Mouse (Mus musculus) liver, embryonic 11.5 days (tissue): ENCODE data around the gene Ctsw. TPM values are rescaled to one million over a fixed set of nuclear protein-coding genes. Genes with fewer than 3 reads are reported as not detected.

Experiments
- ATAC-seq: fragments of 200-750 bp; cut with Nextera tagmentation; replicated peaks from 2 replicates; pipeline ENCODE4 v1.8.0; 2017; ENCODE audit warnings: moderate number of reproducible peaks, mild to moderate bottlenecking, moderate TSS enrichment, moderate library complexity; ENCODE audit not compliant: low FRiP score
- DNase-seq: peaks from one replicate; pipeline ENCODE4 v3.0.0-alpha.2; 2017; ENCODE audit warnings: low spot score
- H3K27ac ChIP-seq: fragments of 300-500 bp; sonication (generic); 2 replicates; pipeline ENCODE4 v1.5.1; 2014; ENCODE audit warnings: mild to moderate bottlenecking, low read depth, low read length, control low read depth
- H3K27me3 ChIP-seq: fragments of 300-500 bp; sonication (generic); replicated peaks from 2 replicates; pipeline ENCODE4 v1.6.1; 2014; ENCODE audit warnings: low read length, mixed read lengths; ENCODE audit not compliant: control insufficient read depth, insufficient read depth
- H3K36me3 ChIP-seq: fragments of 300-500 bp; sonication (generic); 2 replicates; pipeline ENCODE4 v1.6.1; 2014; ENCODE audit warnings: mild to moderate bottlenecking, low read length, moderate library complexity, mixed read lengths; ENCODE audit not compliant: control insufficient read depth, insufficient read depth
- H3K4me1 ChIP-seq: fragments of 300-500 bp; sonication (generic); replicated peaks from 2 replicates; pipeline ENCODE4 v1.6.1; 2014; ENCODE audit warnings: low read length, mixed read lengths; ENCODE audit not compliant: control insufficient read depth, insufficient read depth
- H3K4me2 ChIP-seq: fragments of 300-500 bp; sonication (generic); 2 replicates; pipeline ENCODE4 v1.6.1; 2014; ENCODE audit warnings: mild to moderate bottlenecking, control low read depth, moderate library complexity
- H3K4me3 ChIP-seq: fragments of 300-500 bp; sonication (generic); 2 replicates; pipeline ENCODE4 v1.5.1; 2014; ENCODE audit warnings: low read depth, low read length, control low read depth
- H3K9ac ChIP-seq: fragments of 300-500 bp; sonication (generic); 2 replicates; pipeline ENCODE4 v1.6.1; 2014; ENCODE audit warnings: low read depth, low read length, control low read depth
- H3K9me3 ChIP-seq: fragments of 300-500 bp; sonication (generic); 2 replicates; pipeline ENCODE4 v1.6.1; 2016; ENCODE audit warnings: low read length, inconsistent platforms, mixed read lengths; ENCODE audit not compliant: control insufficient read depth
- WGBS: fragments of 180-500 bp; shearing (Covaris S2); extraction: QIAGEN DNeasy Blood & Tissue Kit; methylation state at CpG from one replicate; pipeline ENCODE4 v1.1.7; 2014; 5-methylcytosine and 5-hydroxymethylcytosine counted together
- polyA plus RNA-seq: library from polyadenylated mRNA; unstranded; fragments of >200 nt; fragmentation: Nextera tagmentation; extraction: Ambion mirVana; gene quantifications from 2 replicates; pipeline ENCODE4 v1.2.1, GENCODE M21; 2014

The Ctsw gene
- polyA plus RNA-seq, 1 experiment from 2014 or later: 0.52 TPM

DNA sequence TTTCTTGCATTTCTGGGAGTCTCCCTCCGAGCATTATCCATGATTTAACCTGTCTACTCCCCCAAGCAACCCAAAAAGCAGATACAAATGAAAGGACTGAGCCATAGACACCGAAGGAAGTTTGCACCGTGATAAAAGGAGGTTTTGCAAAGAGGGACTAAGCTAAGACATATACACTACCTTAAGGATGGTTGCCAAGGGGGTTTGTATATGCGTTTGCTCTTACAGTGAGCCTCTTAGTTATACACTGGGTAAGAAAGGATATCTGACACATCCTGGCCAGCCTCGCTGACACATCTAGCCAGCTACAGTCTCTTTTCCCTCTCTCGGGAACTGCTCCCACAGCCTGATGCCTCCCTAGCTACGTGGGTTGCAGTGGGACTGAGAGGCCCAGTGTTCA, 34.4 kb downstream of the Ctsw start:
- Histone ChIP-seq H3K4me2 (peak overlapping the region; percentile 91), H3K4me1 (peaks cover 13% of the 10 kb centered on the region), H3K9me3 (no peaks in the 10 kb centered on the region), H3K4me3 (no peak overlapping the region), H3K27ac (peak overlapping the region; percentile 68), H3K27me3 (no peaks in the 10 kb centered on the region), H3K36me3 (no peaks in the 10 kb centered on the region), H3K9ac (peak overlapping the region; percentile 73)
- WGBS: 52% methylated on average over 7 of the region's 7 CpGs
- DNase-seq: no peak
- ATAC-seq: no peak

GRCm38 (mm10) chr19:5432992-5433852, 35.1 kb downstream of the Ctsw start:
- peak overlapping the region; percentile 50 for H3K4me3 ChIP-seq
- H3K4me2 ChIP-seq: peak overlapping the region; percentile 91
- H3K9me3 ChIP-seq: no peaks in the 10 kb centered on the region
- WGBS: 5% methylated on average over 16 of the region's 16 CpGs
- DNase-seq: peak; percentile 68
- H3K27ac ChIP-seq: peak overlapping the region; percentile 68
- H3K27me3 ChIP-seq: no peaks in the 10 kb centered on the region
- H3K4me1 ChIP-seq: peaks cover 13% of the 10 kb centered on the region
- peak overlapping the region; percentile 73 for H3K9ac ChIP-seq
- ATAC-seq: peak; percentile 69
- no peaks in the 10 kb centered on the region for H3K36me3 ChIP-seq

- peaks cover under 1% of the 10 kb centered on the region; the same call in 1 of the 2 replicates for H3K36me3 ChIP-seq
- H3K9ac ChIP-seq: no peak overlapping the region
- no peak overlapping the region for H3K4me3 ChIP-seq
- ATAC-seq: no peak
- H3K4me2 ChIP-seq: no peak overlapping the region
- H3K27me3 ChIP-seq: no peaks in the 10 kb centered on the region
- no peak for DNase-seq
- no peak overlapping the region for H3K27ac ChIP-seq
- peaks cover 13% of the 10 kb centered on the region for H3K4me1 ChIP-seq
- 78% methylated on average over 4 of the region's 4 CpGs for WGBS
- no peaks in the 10 kb centered on the region for H3K9me3 ChIP-seq
Measured at GRCm38 (mm10) chr19:5431911-5432464, 36.3 kb downstream of the Ctsw start.

GRCm38 (mm10) chr19:5430408-5430807, 37.9 kb downstream of the Ctsw start:
- Histone ChIP-seq H3K4me3 (no peak overlapping the region), H3K27me3 (no peaks in the 10 kb centered on the region), H3K9me3 (no peaks in the 10 kb centered on the region), H3K27ac (no peak overlapping the region), H3K4me1 (peaks cover 24% of the 10 kb centered on the region), H3K9ac (no peak overlapping the region), H3K36me3 (peaks cover 10% of the 10 kb centered on the region; the same call in 1 of the 2 replicates), H3K4me2 (no peak overlapping the region)
- ATAC-seq: no peak
- no peak for DNase-seq
- 91% methylated on average over 1 of the region's 1 CpGs for WGBS

GRCm38 (mm10) chr19:5429806-5430205, 38.5 kb downstream of the Ctsw start:
- ATAC-seq (no peak), DNase-seq (no peak)
- Histone ChIP-seq H3K27ac (no peak overlapping the region), H3K4me1 (peaks cover 24% of the 10 kb centered on the region), H3K4me2 (no peak overlapping the region), H3K4me3 (no peak overlapping the region), H3K9me3 (no peaks in the 10 kb centered on the region), H3K27me3 (no peaks in the 10 kb centered on the region), H3K36me3 (peaks cover 10% of the 10 kb centered on the region; the same call in 1 of the 2 replicates), H3K9ac (no peak overlapping the region)
- WGBS: 67% methylated on average over 8 of the region's 8 CpGs

- DNase-seq (no peak), ATAC-seq (no peak)
- H3K4me3 ChIP-seq: no peak overlapping the region
- H3K27ac ChIP-seq: no peak overlapping the region
- H3K4me1 ChIP-seq: peaks cover 24% of the 10 kb centered on the region
- H3K9me3 ChIP-seq: no peaks in the 10 kb centered on the region
- no peaks in the 10 kb centered on the region for H3K27me3 ChIP-seq
- no peak overlapping the region for H3K4me2 ChIP-seq
- peaks cover 10% of the 10 kb centered on the region; the same call in 1 of the 2 replicates for H3K36me3 ChIP-seq
- H3K9ac ChIP-seq: no peak overlapping the region
- 71% methylated on average over 4 of the region's 4 CpGs for WGBS
Measured at GRCm38 (mm10) chr19:5429219-5429618, 39.1 kb downstream of the Ctsw start.

- no peak overlapping the region for H3K27ac ChIP-seq
- DNase-seq (no peak), ATAC-seq (no peak)
- 83% methylated on average over 2 of the region's 2 CpGs for whole genome bisulfite sequencing
- no peaks in the 10 kb centered on the region for H3K27me3 ChIP-seq
- peaks cover 10% of the 10 kb centered on the region; the same call in 1 of the 2 replicates for H3K36me3 ChIP-seq
- peaks cover 23% of the 10 kb centered on the region for H3K4me1 ChIP-seq
- H3K9ac ChIP-seq: no peak overlapping the region
- H3K4me3 ChIP-seq: no peak overlapping the region
- H3K9me3 ChIP-seq: no peaks in the 10 kb centered on the region
- H3K4me2 ChIP-seq: no peak overlapping the region
Measured at GRCm38 (mm10) chr19:5428083-5428482, 40.2 kb downstream of the Ctsw start.

- H3K4me3 ChIP-seq: peak overlapping the region; percentile 88
- ATAC-seq (no peak), DNase-seq (no peak)
- H3K9ac ChIP-seq: peak overlapping the region; percentile 13; the same call in 1 of the 2 replicates
- WGBS: 87% methylated on average over 13 of the region's 13 CpGs
- peak overlapping the region; percentile 86; the same call in 1 of the 2 replicates for H3K4me2 ChIP-seq
- H3K27ac ChIP-seq: no peak overlapping the region
- peaks cover 21% of the 10 kb centered on the region for H3K4me1 ChIP-seq
- H3K36me3 ChIP-seq: peaks cover 15% of the 10 kb centered on the region; the same call in 1 of the 2 replicates
- H3K27me3 ChIP-seq: no peaks in the 10 kb centered on the region
- no peaks in the 10 kb centered on the region for H3K9me3 ChIP-seq
Measured at GRCm38 (mm10) chr19:5426640-5427290, 41.5 kb downstream of the Ctsw start.
